Mouse (Mus musculus) forebrain, embryonic 11.5 days (tissue): Measurements from ENCODE around the gene Fam71e2. TPM values are rescaled to one million over a fixed set of nuclear protein-coding genes. Genes with fewer than 3 reads are reported as not detected.

ENCODE experiments used
- ATAC-seq: fragments of 200-750 bp; cut with Nextera tagmentation; replicated peaks from 2 replicates; pipeline ENCODE4 v1.8.0; 2017; ENCODE audit warnings: moderate TSS enrichment; ENCODE audit not compliant: low FRiP score
- DNase-seq: peaks from one replicate; pipeline ENCODE4 v3.0.0-alpha.2; 2017; ENCODE audit warnings: low spot score
- H3K27ac ChIP-seq: fragments of 300-500 bp; sonication (generic); 2 replicates; pipeline ENCODE4 v1.5.1; 2014; ENCODE audit warnings: low read depth, low read length
- H3K27me3 ChIP-seq: fragments of 300-500 bp; sonication (generic); 2 replicates; pipeline ENCODE4 v1.6.1; 2014; ENCODE audit warnings: mild to moderate bottlenecking, low read length, mixed read lengths; ENCODE audit not compliant: control insufficient read depth, insufficient read depth
- H3K36me3 ChIP-seq: fragments of 300-500 bp; sonication (generic); 2 replicates; pipeline ENCODE4 v1.6.1; 2014; ENCODE audit warnings: mild to moderate bottlenecking, low read length, moderate library complexity, mixed read lengths; ENCODE audit not compliant: control insufficient read depth, insufficient read depth
- H3K4me1 ChIP-seq: fragments of 300-500 bp; sonication (generic); replicated peaks from 2 replicates; pipeline ENCODE4 v1.6.1; 2014; ENCODE audit warnings: low read length, mixed read lengths; ENCODE audit not compliant: control insufficient read depth, insufficient read depth
- H3K4me2 ChIP-seq: fragments of 300-500 bp; sonication (generic); 2 replicates; pipeline ENCODE4 v1.6.1; 2014; ENCODE audit warnings: low read depth, mild to moderate bottlenecking, low read length, moderate library complexity, mixed read lengths; ENCODE audit not compliant: severe bottlenecking
- H3K4me3 ChIP-seq: fragments of 300-500 bp; sonication (generic); 2 replicates; pipeline ENCODE4 v1.5.1; 2014; ENCODE audit warnings: low read depth, low read length
- H3K9ac ChIP-seq: fragments of 300-500 bp; sonication (generic); 2 replicates; pipeline ENCODE4 v1.6.1; 2014; ENCODE audit warnings: low read length
- H3K9me3 ChIP-seq: fragments of 300-500 bp; sonication (generic); 2 replicates; pipeline ENCODE4 v1.6.1; 2016; ENCODE audit warnings: low read length, mixed read lengths; ENCODE audit not compliant: control insufficient read depth
- WGBS: fragments of 180-500 bp; shearing (Covaris S2); extraction: QIAGEN DNeasy Blood & Tissue Kit; methylation state at CpG from one replicate; pipeline ENCODE4 v1.1.7; 2014; 5-methylcytosine and 5-hydroxymethylcytosine counted together
- polyA plus RNA-seq: library from polyadenylated mRNA; unstranded; fragments of >200 nt; fragmentation: Nextera tagmentation; extraction: Ambion mirVana; gene quantifications from 2 replicates; pipeline ENCODE4 v1.2.1, GENCODE M21; 2014

The Fam71e2 gene
- polyA plus RNA-seq, 1 experiment from 2014 or later, result not detected

DNA sequence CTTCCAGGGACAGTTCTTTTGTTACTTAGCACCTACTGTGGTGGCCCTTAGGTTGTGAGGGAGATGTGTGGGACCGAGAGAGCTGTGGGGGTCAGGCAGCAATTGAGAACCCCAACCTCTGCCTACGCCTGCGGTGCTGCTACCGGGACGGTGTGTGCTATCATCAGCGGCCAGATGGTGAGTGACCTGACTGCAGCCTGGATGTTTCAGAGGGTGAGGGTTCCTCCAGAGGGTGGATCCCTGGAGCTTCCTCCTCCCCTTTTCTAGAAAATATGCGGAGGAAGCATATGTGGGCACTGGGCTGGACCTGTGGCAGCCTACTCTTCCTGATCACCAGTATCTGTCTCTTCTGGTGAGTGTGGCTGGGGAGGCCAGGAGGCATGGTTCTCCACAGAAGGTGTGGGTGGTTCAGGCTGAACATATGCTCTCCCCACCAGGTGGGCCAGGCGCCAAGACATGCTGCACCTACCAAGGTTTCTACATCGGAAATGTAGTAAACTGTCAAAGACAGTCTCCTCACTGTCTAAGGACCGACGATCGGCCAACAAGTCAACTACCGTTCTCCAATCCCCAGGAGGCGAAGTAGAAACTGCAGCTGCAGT is 12.7 kb upstream of the Fam71e2 start:
- no peak overlapping the region; the same call in 1 of the 2 replicates for H3K9ac ChIP-seq
- no peaks in the 10 kb centered on the region for H3K9me3 ChIP-seq
- H3K36me3 ChIP-seq, result no peaks in the 10 kb centered on the region
- H3K27ac ChIP-seq, result no peak overlapping the region
- 92% methylated on average over 14 of the region's 14 CpGs for WGBS
- peaks cover 10% of the 10 kb centered on the region for H3K27me3 ChIP-seq
- no peak overlapping the region for H3K4me3 ChIP-seq
- ATAC-seq (no peak), DNase-seq (no peak)
- H3K4me2 ChIP-seq, result no peak overlapping the region
- H3K4me1 ChIP-seq, result 0 out of 2 replicates have a peak, but pooled peaks cover 2% of the 10 kb centered on the region

DNA sequence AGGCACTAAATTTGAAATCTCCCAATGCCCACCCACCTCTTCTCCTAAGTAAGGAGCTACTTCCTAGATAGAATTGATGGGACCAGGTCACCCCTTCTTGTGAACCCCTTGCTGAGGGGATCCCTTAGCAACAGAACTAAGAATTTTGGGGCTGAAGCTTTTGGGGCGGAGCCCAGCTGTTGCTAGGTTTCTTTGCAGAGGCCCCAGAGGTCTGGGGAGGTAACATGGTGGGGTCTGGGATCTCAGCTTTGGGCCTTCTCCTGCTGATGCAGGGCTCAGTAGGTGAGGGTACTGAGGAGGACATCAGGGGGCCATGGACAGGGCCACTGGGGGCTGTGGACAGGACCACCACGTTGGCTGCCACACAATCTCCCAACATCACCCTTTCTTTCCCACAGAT is 11.7 kb upstream of the Fam71e2 start, which contains the start of the genes Il11 and Tmem190:
Gene Il11 (minus strand): TSS at position 101 of the 400 bp plus-strand sequence.
Gene Tmem190 (plus strand): TSS at position 179 of the 400 bp plus-strand sequence.
- Histone ChIP-seq H3K36me3 (no peaks in the 10 kb centered on the region), H3K27me3 (peaks cover 18% of the 10 kb centered on the region), H3K4me1 (no peaks in the 10 kb centered on the region), H3K4me3 (no peak within 1 kb of the TSS), H3K9me3 (no peaks in the 10 kb centered on the region), H3K9ac (no peak within 1 kb of the TSS; the same call in 1 of the 2 replicates), H3K4me2 (no peak within 1 kb of the TSS), H3K27ac (no peak within 1 kb of the TSS)
- WGBS, result 67% methylated on average over 2 of the region's 2 CpGs
- DNase-seq (no peak), ATAC-seq (no peak)

DNA sequence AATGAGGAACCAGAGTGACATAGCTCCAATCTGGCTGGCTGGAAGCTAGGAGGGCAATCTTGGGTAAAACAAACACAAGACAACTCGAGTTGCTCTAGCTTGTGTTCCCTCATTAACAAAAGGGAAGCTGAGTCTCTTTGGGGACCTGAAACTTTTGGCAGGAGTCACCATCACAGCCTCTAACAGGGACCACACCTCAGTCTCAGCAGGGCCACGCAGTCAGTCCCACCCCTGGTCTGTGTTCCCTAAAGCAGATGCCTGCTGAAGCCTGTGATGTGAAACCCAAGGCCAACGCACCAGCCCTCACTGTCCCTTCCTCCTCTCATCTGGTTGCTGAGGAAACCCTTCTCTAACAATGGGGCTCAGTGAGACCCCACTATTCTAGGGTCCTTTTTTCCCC is 11.0 kb upstream of the Fam71e2 start:
- no peaks in the 10 kb centered on the region for H3K36me3 ChIP-seq
- ATAC-seq, result no peak
- no peak for DNase-seq
- 55% methylated on average over 3 of the region's 3 CpGs for WGBS
- no peak overlapping the region for H3K4me3 ChIP-seq
- peaks cover 24% of the 10 kb centered on the region for H3K27me3 ChIP-seq
- H3K4me2 ChIP-seq, result no peak overlapping the region
- H3K4me1 ChIP-seq, result 0 out of 2 replicates have a peak, but pooled peaks cover 2% of the 10 kb centered on the region
- H3K27ac ChIP-seq, result no peak overlapping the region
- no peak overlapping the region for H3K9ac ChIP-seq
- no peaks in the 10 kb centered on the region for H3K9me3 ChIP-seq

DNA sequence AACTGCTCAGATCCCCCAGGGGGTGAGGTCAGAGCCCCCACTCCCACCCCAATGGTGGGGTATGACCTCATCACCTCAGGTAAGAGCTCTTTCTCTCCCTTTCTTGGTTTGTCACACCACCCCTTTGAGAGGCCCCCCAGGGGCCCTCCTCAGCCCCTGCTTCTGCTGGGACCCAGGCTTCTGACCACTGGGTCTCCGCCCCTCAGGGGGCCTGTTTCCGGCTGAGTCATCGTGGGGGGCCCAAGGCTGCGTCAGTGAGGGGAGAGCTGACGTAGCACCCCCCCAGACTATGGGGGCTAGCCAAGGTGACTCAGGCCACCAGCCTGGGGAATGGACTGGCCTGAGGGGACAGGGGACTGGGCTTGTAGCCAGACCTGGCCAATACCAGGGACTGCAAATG is 8.8 kb upstream of the Fam71e2 start:
- 29% methylated on average over 5 of the region's 5 CpGs for WGBS
- Histone ChIP-seq H3K27ac (no peak overlapping the region), H3K4me1 (0 out of 2 replicates have a peak, but pooled peaks cover 5% of the 10 kb centered on the region), H3K9me3 (no peaks in the 10 kb centered on the region), H3K9ac (no peak overlapping the region), H3K4me3 (no peak overlapping the region), H3K27me3 (peaks cover 46% of the 10 kb centered on the region), H3K36me3 (no peaks in the 10 kb centered on the region), H3K4me2 (no peak overlapping the region)
- DNase-seq (no peak), ATAC-seq (no peak)

DNA sequence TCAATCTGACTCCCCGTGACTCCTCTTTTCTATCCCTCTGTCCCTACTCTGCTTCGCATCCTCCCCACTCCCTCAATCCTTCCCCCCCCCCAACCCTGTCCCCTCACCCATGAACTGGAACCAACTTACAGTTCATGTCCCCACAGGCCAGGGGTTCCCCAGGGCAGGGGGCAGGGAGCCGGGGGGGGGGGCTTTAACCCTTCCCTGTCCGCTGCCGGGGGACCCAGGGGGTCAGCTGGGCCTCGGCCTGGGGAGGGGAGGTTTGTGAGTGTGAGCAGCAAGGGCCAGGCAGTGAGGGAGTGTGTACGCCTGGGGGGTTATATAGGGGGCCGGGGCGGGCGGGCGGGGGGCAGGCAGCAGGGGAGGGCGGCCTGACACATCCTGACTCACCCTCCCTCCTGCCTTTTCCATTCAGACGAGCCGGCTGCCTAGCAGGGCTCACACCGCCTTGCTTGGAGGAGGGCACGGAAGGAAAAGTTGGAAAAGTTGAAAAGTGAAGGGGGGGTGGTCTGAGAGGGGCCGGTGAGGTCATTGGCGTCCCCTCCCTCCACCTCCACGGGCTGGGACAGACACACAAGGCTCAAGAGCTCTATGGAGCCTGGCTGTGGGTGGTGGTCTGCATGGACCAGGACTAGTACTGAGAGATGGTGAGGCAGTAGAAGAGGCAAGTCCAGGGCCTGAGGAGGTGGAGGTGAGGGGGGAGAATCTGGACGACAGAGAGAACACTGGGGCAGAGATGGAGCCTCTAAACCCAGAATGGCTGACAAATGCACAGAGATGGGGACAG is 6.9 kb upstream of the Fam71e2 start:
- H3K9me3 ChIP-seq, result no peaks in the 10 kb centered on the region
- WGBS, result under 1% methylated on average over 20 of the region's 20 CpGs
- peaks cover 46% of the 10 kb centered on the region for H3K27me3 ChIP-seq
- ATAC-seq (no peak), DNase-seq (no peak)
- no peaks in the 10 kb centered on the region for H3K36me3 ChIP-seq
- no peak overlapping the region; the same call in 1 of the 2 replicates for H3K4me3 ChIP-seq
- H3K4me2 ChIP-seq, result no peak overlapping the region; the same call in 1 of the 2 replicates
- H3K4me1 ChIP-seq, result 0 out of 2 replicates have a peak, but pooled peaks cover 5% of the 10 kb centered on the region
- no peak overlapping the region for H3K27ac ChIP-seq
- no peak overlapping the region for H3K9ac ChIP-seq

DNA sequence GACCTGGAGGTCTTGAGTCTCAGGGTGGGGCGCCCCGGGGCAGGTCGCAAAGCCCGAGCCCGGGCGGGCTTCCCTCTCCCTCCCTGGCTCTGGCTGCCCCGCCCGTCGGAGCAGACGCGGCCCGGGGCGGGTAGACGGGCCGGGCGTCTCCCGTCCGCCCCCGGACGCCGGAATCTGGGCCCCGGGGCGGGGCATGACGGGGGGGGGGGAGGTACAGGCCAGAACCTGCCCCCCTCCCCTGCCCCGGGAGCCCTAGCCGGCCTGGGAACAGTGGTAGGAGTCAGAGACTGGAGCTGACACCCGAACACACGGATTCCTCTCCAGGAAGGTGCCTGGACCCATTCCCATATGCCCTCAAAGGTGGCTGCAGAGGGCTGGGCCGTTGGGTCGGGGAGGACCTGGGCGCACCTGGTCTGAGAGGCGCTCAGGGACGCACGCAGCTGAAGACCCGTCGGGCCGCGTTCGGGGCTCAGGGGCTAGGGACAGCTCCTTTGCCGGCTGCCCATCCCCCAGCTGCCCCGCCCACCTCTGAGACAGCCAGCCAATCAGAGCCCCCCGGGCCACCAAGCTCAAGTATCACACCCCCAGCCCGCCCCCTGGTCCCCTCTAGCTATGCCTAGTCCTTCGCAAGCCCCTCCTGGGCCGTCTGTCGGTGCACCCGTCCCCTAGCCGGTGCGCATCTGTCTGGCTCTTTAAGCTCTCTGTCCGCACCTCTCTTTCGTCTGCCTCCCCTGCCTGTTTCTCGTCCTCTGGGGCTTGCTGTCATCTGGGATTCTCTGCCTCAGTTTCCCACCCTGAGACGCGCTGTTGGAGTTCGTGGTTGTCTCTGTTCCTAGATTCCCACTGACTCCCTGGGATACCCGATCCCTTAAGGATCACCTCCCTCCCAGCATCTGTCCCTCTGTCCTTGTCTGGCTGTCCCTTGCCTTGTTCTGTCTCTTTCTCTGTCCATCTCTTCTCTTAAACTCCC is 6.0 kb upstream of the Fam71e2 start:
- H3K27ac ChIP-seq, result no peak overlapping the region
- no peak overlapping the region for H3K9ac ChIP-seq
- WGBS, result 1% methylated on average over 54 of the region's 56 CpGs
- ATAC-seq (peak; percentile 86), DNase-seq (peak; percentile 90)
- H3K27me3 ChIP-seq, result peaks cover 46% of the 10 kb centered on the region
- H3K9me3 ChIP-seq, result no peaks in the 10 kb centered on the region
- H3K4me1 ChIP-seq, result 0 out of 2 replicates have a peak, but pooled peaks cover 5% of the 10 kb centered on the region
- H3K36me3 ChIP-seq, result no peaks in the 10 kb centered on the region
- peak overlapping the region; percentile 32 for H3K4me2 ChIP-seq
- peak overlapping the region; percentile 11 for H3K4me3 ChIP-seq

DNA sequence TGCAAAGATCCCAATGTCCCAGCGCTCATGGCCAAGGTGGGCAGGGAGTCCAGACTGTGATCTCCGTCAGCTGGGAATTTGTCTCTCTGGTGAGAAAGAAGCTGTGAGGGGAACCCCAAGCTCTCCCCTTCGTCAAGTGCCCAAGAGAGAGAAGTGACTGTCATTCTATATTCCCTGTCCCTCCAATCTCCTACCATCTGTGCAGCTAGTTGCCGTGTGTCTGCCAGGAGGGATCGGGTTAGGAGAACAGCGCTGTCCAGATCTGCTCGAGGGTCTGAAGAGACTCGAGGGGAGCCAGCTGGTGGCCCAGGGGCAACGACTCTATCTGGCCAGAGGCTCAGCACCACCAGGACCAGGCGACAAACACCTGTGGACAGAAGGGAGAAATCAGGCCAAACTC is 5.0 kb upstream of the Fam71e2 start:
- Histone ChIP-seq H3K4me3 (no peak overlapping the region), H3K9me3 (no peaks in the 10 kb centered on the region), H3K27ac (no peak overlapping the region), H3K4me2 (no peak overlapping the region), H3K36me3 (no peaks in the 10 kb centered on the region), H3K4me1 (0 out of 2 replicates have a peak, but pooled peaks cover 5% of the 10 kb centered on the region), H3K9ac (no peak overlapping the region), H3K27me3 (peaks cover 46% of the 10 kb centered on the region)
- WGBS, result 55% methylated on average over 10 of the region's 10 CpGs
- no peak for DNase-seq
- no peak for ATAC-seq
